Mouse (Mus musculus): ENCODE measurements at regions not wholly inside any gene's neighbourhood (a gene's known extent, or its start where the extent isn't known, plus 50 kb on each side); places are given as distances from the start of the nearest gene placed in this dataset.

DNA sequence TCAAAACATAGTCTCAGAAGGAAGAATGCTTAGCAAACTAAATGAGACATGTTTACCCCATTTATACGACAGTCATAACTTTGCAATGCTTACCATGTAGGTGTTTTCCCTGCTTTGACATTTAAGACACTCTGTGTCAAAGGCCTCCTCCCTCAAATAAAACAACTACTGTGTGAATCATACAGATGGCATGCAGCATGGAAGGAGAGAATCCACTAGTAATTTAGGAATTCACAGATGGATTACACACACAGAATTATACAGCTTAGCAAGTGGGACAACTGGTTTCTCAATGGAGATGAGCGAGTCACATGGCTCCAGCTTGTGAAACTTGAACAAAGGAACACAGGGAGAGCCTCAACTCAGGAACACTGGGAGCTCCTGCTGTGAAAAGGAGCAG is 98.7 kb downstream of the Sp3 start:
- TF ChIP-seq CTCF (IDR thresholded peaks at IDR 0.05; ENCODE audit: control insufficient read depth, insufficient read depth, insufficient replicate concordance, low read depth, low read length): no peak
- TF ChIP-seq POLR2A (IDR thresholded peaks at IDR 0.05; ENCODE audit: control insufficient read depth, low read depth, low read length): no peak

Data from testis, adult 2 months (tissue).